Mouse (Mus musculus) hindbrain, embryonic 11.5 days (tissue): ENCODE measurements at regions not wholly inside any gene's neighbourhood (a gene's known extent, or its start where the extent isn't known, plus 50 kb on each side); places are given as distances from the start of the nearest gene placed in this dataset.
A peak's percentile ranks its signal among the peaks of the same experiment; 100 is the strongest.

ENCODE experiments used
- ATAC-seq: fragments of 200-750 bp; cut with Nextera tagmentation; 2 replicates; pipeline ENCODE4 v1.8.0; 2017; ENCODE audit warnings: mild to moderate bottlenecking, moderate TSS enrichment, moderate library complexity; ENCODE audit not compliant: low FRiP score
- DNase-seq: peaks from one replicate; pipeline ENCODE4 v3.0.0-alpha.2; 2015; ENCODE audit warnings: low spot score
- H3K27ac ChIP-seq: fragments of 300-500 bp; sonication (generic); 2 replicates; pipeline ENCODE4 v1.5.1; 2014; ENCODE audit warnings: mild to moderate bottlenecking, low read depth, low read length
- H3K27me3 ChIP-seq: fragments of 300-500 bp; sonication (generic); 2 replicates; pipeline ENCODE4 v1.6.1; 2014; ENCODE audit warnings: mild to moderate bottlenecking, low read length, moderate library complexity, mixed read lengths; ENCODE audit not compliant: control insufficient read depth, insufficient read depth
- H3K36me3 ChIP-seq: fragments of 300-500 bp; sonication (generic); 2 replicates; pipeline ENCODE4 v1.6.1; 2014; ENCODE audit warnings: mild to moderate bottlenecking, low read length, moderate library complexity, mixed read lengths; ENCODE audit not compliant: control insufficient read depth, insufficient read depth
- H3K4me1 ChIP-seq: fragments of 300-500 bp; sonication (generic); replicated peaks from 2 replicates; pipeline ENCODE4 v1.6.1; 2014; ENCODE audit warnings: low read length, mixed read lengths; ENCODE audit not compliant: control insufficient read depth, insufficient read depth
- H3K4me2 ChIP-seq: fragments of 300-500 bp; sonication (generic); replicated peaks from 2 replicates; pipeline ENCODE4 v1.6.1; 2014; ENCODE audit warnings: mild to moderate bottlenecking, low read depth, low read length
- H3K4me3 ChIP-seq: fragments of 300-500 bp; sonication (generic); 2 replicates; pipeline ENCODE4 v1.5.1; 2014; ENCODE audit warnings: low read depth, low read length
- H3K9ac ChIP-seq: fragments of 300-500 bp; sonication (generic); 2 replicates; pipeline ENCODE4 v1.6.1; 2014; ENCODE audit warnings: low read depth, low read length
- H3K9me3 ChIP-seq: fragments of 300-500 bp; sonication (generic); 2 replicates; pipeline ENCODE4 v1.6.1; 2016; ENCODE audit warnings: low read length; ENCODE audit not compliant: control insufficient read depth
- WGBS: fragments of 180-500 bp; shearing (Covaris S2); extraction: QIAGEN DNeasy Blood & Tissue Kit; methylation state at CpG from one replicate; pipeline ENCODE4 v1.1.7; 2014; 5-methylcytosine and 5-hydroxymethylcytosine counted together

DNA sequence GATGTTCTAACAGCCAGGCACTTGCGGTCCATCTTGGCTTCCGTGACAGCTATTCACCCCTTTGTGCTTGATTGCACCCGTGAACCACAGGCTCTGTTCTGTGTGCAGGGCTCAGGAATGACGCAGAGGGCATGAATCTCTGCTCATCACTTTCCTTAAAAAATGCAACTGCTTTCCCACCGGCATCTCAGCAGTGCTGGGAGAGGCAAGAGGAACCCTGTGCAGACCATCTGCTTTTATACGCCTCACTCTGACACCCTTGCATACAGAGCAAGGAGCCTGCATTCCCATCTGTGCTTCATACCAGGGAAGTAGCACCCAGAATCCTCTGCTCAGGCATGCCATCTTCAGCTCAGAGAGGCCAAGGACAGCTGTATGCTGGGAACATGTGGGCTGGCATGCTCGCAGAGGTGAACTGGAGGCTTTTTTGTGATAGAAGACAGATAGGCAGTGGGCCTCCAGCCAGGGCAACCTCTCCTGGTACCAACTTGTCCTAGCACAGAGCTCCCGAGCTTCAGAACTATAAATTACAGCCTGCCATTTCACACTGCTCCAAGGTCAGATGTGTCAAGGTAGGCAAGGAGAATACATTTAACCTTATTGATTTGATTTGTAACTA is 121.6 kb downstream of the Polr2m start:
- Histone ChIP-seq H3K4me1 (no peaks in the 10 kb centered on the region), H3K27me3 (no peaks in the 10 kb centered on the region), H3K36me3 (no peaks in the 10 kb centered on the region), H3K4me3 (no peak overlapping the region), H3K4me2 (no peak overlapping the region), H3K27ac (no peak overlapping the region; the same call in 1 of the 2 replicates), H3K9me3 (no peaks in the 10 kb centered on the region), H3K9ac (no peak overlapping the region)
- DNase-seq (no peak), ATAC-seq (no peak)
- 73% methylated on average over 8 of the region's 8 CpGs for WGBS

- Histone ChIP-seq H3K9me3 (no peaks in the 10 kb centered on the region), H3K4me1 (no peaks in the 10 kb centered on the region), H3K4me3 (no peak overlapping the region), H3K36me3 (no peaks in the 10 kb centered on the region), H3K27ac (no peak overlapping the region), H3K9ac (no peak overlapping the region), H3K4me2 (no peak overlapping the region), H3K27me3 (no peaks in the 10 kb centered on the region)
- DNase-seq (no peak), ATAC-seq (no peak)
Observed at GRCm38 (mm10) chr9:71362401-71362800, 123.3 kb downstream of the Polr2m start.

- Histone ChIP-seq H3K4me1 (no peaks in the 10 kb centered on the region), H3K36me3 (no peaks in the 10 kb centered on the region), H3K9me3 (no peaks in the 10 kb centered on the region), H3K4me2 (no peak overlapping the region), H3K27ac (no peak overlapping the region), H3K27me3 (no peaks in the 10 kb centered on the region), H3K4me3 (no peak overlapping the region), H3K9ac (no peak overlapping the region)
- no peak for DNase-seq
- no peak for ATAC-seq
- WGBS = 94% methylated on average over 5 of the region's 5 CpGs
Observed at GRCm38 (mm10) chr9:71361961-71362360, 123.8 kb downstream of the Polr2m start.

DNA sequence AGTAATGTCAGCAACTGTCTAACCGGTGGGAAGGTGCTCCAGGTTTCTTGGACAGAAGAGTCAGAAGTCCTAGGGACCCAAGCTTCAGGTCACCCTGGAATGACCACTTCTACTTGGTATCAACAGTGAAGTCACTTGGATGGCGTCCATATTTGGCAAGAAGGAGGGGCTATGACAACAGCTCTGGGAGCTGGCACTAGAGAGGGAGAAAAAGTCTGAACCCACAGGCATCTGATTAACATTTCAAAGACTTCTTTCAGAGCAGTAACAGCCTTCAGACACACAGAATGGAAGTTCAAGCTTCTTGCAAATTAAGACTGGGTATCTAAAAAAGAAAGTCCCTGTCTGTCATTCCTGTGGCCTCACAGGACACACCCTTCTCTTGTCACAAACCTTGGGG is 124.4 kb downstream of the Polr2m start:
- no peak overlapping the region for H3K4me3 ChIP-seq
- H3K27ac ChIP-seq = no peak overlapping the region
- H3K9me3 ChIP-seq = no peaks in the 10 kb centered on the region
- no peaks in the 10 kb centered on the region for H3K36me3 ChIP-seq
- DNase-seq (no peak), ATAC-seq (no peak)
- H3K9ac ChIP-seq = no peak overlapping the region
- no peak overlapping the region for H3K4me2 ChIP-seq
- WGBS = 68% methylated on average over 2 of the region's 2 CpGs
- H3K4me1 ChIP-seq = no peaks in the 10 kb centered on the region
- no peaks in the 10 kb centered on the region for H3K27me3 ChIP-seq

- Histone ChIP-seq H3K27ac (no peak overlapping the region), H3K9ac (no peak overlapping the region), H3K4me1 (no peaks in the 10 kb centered on the region), H3K36me3 (no peaks in the 10 kb centered on the region), H3K4me3 (no peak overlapping the region), H3K9me3 (no peaks in the 10 kb centered on the region), H3K27me3 (no peaks in the 10 kb centered on the region), H3K4me2 (no peak overlapping the region)
- ATAC-seq (no peak), DNase-seq (no peak)
- 89% methylated on average over 5 of the region's 5 CpGs for WGBS
Observed at GRCm38 (mm10) chr9:71360676-71361075, 125.1 kb downstream of the Polr2m start.

GRCm38 (mm10) chr9:71358961-71359360 is 126.8 kb downstream of the Polr2m start:
- H3K9ac ChIP-seq = no peak overlapping the region
- no peaks in the 10 kb centered on the region for H3K4me1 ChIP-seq
- WGBS = 39% methylated on average over 4 of the region's 4 CpGs
- DNase-seq (peak; percentile 56), ATAC-seq (no peak)
- H3K27ac ChIP-seq = no peak overlapping the region
- H3K27me3 ChIP-seq = no peaks in the 10 kb centered on the region
- no peaks in the 10 kb centered on the region for H3K36me3 ChIP-seq
- no peak overlapping the region for H3K4me3 ChIP-seq
- no peaks in the 10 kb centered on the region for H3K9me3 ChIP-seq
- no peak overlapping the region for H3K4me2 ChIP-seq

DNA sequence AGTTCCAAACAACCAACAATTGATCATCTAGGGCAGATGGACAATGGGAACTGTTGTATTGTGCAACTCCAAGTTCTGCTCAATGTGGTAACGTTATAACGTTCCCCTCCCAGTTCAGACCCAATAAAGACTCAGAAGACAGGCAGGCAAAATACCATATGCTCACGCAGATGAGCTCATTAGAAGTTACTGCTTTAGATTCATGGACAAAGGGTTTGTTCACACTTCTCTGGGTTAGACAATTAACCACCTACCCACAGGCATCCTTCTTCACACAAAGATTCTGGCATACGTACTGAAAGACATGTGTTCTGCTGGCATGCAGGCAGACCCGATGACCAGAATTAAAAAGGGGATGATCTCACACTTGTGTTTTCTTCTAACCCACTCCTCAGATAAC is 130.0 kb downstream of the Polr2m start:
- Histone ChIP-seq H3K27ac (no peak overlapping the region), H3K4me3 (no peak overlapping the region), H3K4me2 (no peak overlapping the region), H3K9ac (no peak overlapping the region), H3K27me3 (no peaks in the 10 kb centered on the region), H3K9me3 (no peaks in the 10 kb centered on the region), H3K36me3 (no peaks in the 10 kb centered on the region), H3K4me1 (no peaks in the 10 kb centered on the region)
- DNase-seq = no peak
- 73% methylated on average over 5 of the region's 5 CpGs for WGBS
- ATAC-seq = no peak
